Mouse (Mus musculus): ENCODE data around the gene Rnf150.

The Rnf150 gene

DNA sequence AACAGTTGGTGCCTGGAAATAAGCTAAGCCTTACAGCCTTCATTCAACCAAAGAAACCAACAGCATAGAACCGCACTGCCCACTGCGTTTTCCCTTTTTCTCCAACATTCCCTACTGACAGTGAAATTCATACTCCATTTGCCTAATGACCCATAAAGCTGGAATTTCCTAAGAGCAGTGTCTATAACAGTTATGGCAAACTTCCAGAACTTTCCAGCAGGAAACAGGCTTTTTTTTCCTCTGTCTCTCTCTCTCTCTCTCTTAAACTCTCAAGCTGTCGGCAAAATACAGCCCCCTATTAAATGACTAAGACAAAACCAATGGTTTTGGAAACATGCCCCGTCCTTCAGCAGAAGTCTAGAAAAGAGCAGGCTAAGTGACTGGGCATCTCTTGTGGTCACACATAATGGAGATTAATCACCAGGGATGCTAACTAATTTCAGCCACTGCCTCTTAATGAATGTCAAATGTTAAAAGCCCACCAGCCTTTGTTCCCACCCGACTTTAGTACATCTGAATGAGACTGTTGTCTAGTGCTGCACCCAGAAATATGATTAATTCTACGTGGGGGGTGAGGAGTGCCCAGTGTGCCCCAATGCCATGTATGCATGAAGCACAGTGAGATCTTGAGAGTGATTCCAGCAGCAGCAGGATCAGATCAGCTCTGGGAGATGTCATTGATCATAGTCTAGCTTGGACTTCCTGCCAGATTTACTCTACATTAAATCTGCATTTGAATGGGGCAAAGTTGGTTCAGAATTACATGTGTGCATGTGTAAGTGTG is 80.3 kb downstream of the Rnf150 start:
- DNase-seq = no peak

DNA sequence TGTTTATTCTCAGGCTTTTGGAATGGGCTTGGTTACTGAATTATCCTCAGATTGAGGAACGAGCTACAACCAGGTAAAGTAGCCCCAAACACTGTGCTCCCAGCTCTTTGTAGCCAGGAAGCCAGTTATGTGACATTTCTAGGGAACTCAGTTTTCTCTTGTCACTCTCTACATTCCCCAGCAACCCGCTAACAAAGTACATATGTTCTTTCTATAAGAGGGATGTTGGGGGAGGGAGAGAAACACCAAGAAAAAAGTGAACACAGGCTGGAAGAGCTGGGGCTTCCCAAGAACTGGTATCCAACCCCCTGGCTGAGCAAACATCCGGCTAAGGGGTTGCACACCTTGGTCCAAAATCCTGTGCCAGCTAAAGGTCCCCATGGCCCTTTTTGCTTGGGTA is 82.7 kb downstream of the Rnf150 start:
- DNase-seq = no peak

DNA sequence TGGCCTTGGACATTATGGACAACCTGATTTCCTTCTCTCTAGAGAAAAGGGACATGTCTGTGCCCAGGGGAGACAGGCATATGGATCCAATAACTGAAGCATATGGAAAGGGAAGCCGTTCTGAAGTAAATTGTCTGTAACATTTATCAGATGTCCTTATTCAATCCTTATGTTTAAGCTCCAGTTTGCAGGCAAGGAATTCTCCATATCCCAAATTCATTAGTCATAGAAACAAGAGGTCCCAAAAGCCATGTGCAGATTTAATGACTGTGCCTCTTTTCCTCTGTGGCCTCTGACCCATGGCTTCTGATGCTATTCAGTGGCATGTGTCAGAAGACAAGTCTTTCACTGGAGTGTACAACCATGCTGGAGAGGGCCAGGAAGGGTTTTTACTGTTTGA is 83.5 kb downstream of the Rnf150 start:
- DNase-seq = no peak

DNA sequence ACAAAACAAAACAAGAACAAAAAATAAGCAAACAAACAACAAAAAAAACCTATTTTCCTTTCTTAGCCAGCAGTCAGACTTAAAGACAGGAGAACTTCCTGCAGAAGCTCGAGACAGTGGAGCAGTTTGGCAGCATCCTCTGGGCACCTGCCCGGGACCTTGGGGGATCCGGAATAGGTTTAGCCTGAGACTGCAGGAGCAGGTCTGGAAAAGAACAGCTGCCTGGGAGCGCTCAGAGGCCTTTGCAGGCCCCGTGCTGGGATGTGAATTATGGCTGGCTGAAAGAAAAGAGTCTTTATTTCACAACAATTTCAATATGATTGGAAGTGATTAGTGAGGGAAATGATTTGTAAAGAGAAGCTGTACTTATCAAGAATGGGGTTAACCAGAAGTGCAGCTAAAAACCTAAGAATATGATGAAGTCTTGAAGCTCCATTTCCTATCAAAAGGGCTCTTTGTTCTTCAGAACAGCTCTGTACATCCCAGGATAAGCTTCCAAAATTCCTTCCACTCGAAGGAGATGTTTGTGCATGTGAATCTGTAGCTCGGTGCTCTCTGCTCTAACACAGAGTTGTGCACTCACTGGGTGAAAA is 92.1 kb downstream of the Rnf150 start:
- no peak for DNase-seq

DNA sequence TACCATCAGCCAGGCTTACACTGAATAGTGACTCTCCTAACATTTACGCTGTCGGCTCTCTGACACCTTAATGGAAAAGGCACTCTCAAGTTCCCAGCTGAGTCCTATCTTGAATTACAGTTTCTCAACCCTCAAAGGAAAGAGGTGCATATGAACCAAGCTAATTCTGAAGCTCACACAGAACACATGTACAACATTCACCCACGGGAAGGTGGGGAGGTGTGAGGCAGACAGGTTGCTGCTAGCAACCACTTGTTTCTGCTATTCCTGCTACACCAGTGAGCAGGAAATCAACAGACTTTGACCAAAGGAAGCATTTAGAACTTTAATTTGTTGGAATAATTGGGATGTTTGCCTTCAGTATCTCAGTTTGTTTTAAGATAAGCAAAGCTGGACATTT is 96.3 kb downstream of the Rnf150 start:
- no peak for DNase-seq

DNA sequence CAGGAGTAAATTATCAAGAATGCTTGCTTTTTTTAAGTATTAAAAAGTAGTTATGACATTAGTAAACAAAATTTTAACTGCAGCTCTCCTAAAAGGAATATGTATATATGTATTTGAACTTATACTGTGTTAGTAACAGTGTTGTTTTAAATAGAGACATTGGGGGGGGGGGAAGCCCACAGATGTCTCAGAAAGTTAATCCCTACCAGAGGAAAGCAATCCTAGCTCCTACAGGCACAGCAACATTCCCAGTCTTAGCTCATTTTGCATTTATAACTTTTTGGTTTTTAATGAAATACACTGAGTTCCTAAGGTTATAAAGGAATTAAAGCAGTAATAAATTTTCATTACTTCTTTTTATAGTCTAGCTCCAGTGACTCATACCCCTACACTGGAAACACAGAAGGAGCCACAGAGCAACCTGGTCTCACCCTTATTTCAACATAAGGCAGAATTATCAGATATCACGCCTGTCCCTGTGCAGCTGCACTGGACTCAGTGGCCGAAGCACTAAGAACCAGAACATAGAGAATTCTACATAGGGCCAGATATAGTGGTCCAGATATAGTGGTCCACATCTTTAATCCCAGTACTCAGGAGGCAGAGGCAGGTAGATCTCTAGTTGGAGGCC is 96.9 kb downstream of the Rnf150 start:
- no peak for DNase-seq

DNA sequence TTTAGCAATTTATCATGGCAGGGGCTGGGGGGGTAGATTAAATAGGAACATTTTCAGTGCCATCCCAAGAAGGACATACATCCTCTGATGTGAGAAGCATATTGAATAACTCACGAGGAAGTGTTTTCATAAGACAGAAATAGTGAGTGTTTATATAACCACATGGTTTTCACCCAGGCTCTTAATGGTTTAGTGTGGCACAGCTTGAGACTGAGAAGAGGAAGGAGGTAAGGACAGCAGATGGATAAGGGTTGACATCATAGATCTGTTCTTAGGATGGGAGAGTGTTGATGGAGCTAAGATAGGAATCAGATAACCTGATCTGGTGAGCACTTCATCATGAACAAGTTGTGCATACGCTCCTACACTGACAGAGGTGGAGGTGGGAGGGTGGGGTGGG is 101.4 kb downstream of the Rnf150 start:
- no peak for DNase-seq

- DNase-seq = no peak
Measured at GRCm38 (mm10) chr8:82967879-82968678, 104.9 kb downstream of the Rnf150 start.

DNA sequence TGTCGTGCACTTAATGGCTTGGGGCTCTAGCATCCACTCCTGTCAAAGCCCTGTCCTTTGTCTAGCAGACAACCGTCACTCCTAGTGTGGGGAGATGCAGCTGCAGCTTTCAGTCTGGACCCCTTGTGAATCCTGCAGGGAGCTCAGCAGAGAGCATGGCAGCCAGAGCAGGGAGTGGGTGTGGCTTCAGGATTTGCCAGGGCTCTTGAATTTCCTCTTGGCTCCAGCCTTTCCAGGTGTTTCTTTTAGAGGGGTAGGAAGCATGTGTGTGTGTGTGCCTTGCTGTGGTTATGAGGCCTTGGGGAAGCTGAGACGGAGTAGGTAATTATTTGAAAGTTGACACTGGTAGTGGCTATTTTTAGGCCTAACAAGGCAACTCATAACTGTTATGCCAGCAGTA is 106.8 kb downstream of the Rnf150 start:
- DNase-seq = no peak

DNA sequence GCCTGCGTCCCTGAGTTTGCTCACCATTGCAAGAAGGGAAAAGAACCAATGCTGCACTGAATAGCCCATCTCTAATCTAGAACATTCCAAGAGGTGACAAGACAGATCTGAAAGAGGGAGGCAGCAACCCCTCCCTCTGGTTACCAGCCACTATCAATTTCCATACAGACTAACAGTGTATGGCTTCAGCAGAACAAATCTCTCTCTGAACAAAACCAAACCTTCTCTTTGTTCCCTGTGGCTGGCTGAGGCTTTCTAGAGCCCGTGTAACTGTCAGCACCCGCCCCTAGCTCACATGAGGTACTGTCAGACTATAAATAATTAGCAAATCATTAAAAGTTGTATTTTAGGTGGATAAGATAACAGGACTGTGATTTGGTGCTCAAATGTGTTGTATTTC is 109.7 kb downstream of the Rnf150 start:
- DNase-seq = no peak

- DNase-seq = no peak
Measured at GRCm38 (mm10) chr8:82973331-82973730, 110.2 kb downstream of the Rnf150 start.

GRCm38 (mm10) chr8:82981244-82981855 is 118.2 kb downstream of the Rnf150 start:
- no peak for DNase-seq

DNA sequence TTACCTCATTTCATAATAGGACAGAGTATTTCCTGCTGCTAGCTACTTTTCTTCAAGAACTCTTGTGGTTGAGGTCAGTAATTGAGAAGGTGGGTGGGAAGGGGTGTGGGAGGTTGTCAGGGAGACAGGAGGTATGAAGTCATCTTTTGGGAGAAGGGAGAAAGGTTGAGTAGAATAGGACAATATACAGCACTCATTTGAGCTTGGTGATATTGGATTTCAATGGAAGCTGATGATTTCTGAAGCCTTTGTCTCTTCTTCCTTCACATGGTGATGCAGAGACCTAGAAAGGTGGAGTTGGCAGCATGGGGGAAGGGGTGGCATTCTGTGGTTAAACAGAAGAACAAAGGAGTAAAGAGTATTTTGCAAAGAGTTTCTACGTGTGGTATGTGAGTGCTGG is 119.7 kb downstream of the Rnf150 start:
- DNase-seq = no peak

GRCm38 (mm10) chr8:82983301-82983700 is 120.1 kb downstream of the Rnf150 start:
- DNase-seq = no peak

DNA sequence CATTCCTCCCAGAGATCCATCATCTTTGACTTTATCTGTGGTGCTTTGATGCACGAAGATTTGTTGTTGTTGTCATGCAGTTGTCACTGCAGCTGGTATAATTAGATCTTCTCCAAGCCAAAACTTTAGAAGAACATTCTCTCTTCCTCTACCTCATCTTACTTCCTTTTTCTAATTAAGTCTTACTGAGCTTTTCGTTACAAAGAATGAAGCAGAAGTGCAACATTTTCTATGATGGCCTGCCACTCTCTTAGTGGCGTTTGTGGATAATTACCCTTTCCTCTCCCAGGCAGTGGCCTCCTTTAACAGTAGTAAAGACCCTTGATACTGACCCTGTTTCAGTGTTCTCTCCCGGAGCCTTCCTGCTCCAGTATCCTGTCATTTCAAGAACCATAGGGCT is 128.9 kb downstream of the Rnf150 start:
- DNase-seq = no peak

GRCm38 (mm10) chr8:82995727-82996438 is 132.7 kb downstream of the Rnf150 start:
- no peak for DNase-seq

DNA sequence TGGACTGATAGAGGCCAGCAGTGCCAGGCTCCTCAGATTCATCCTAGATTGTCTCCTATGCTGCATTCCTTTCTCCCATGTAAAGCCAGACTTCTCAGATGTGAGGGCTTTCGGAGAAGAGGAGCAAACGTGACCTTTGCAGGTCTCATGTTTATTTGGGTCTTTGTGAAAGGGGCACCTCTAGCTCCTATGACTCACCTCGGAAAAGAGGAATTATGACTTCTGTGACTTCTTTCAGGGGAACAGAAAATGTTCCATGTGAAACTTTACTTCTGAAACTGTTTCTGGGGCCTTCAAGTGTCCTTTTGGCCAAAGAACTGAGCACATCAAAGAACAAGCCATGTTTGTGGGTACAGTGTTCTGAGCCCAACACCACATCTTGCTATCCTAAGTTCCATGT is 133.7 kb downstream of the Rnf150 start:
- no peak for DNase-seq

GRCm38 (mm10) chr8:82998778-82999177 is 135.6 kb downstream of the Rnf150 start:
- DNase-seq = no peak

- DNase-seq = no peak
Measured at GRCm38 (mm10) chr8:83003187-83003586, 140.0 kb downstream of the Rnf150 start.

GRCm38 (mm10) chr8:83009481-83009880 is 146.3 kb downstream of the Rnf150 start:
- no peak for DNase-seq

GRCm38 (mm10) chr8:83011286-83011685 is 148.1 kb downstream of the Rnf150 start:
- no peak for DNase-seq

DNA sequence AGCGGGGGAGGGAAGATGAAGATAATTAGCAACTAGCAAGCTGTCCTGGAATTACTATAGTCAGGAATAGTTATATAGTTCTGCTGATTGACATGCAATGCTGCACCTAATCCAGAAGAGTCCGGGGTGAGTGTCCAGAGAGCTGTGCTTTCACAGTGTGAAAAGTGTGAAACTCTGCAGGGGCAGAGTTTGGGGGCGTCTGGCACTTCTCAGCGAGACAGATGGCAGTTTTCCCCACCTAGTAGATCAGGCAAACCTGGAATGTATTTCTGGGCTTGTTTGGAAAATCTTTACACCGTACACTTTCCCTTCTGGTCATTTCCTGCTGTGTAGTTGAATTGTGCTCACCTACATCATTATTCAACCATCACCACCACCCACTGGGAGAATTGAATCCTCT is 148.6 kb downstream of the Rnf150 start:
- no peak for DNase-seq
